Mouse (Mus musculus) testis, adult 2 months (tissue): Measurements from ENCODE around the gene Phf14. TPM values are rescaled to one million over a fixed set of nuclear protein-coding genes. Genes with fewer than 3 reads are reported as not detected.
A peak's percentile ranks its signal among the peaks of the same experiment; 100 is the strongest.
"Not testable (repeated sequence)": the region's sequence is repeated elsewhere in the genome, so short reads cannot be mapped to it uniquely, and the experiment has no call there.

ENCODE experiments used
- H3K27ac ChIP-seq: fragments of 200-500 bp; 2 replicates; pipeline ENCODE4 v1.5.1; 2012; ENCODE audit warnings: low read depth, low read length; ENCODE audit not compliant: control insufficient read depth, insufficient read depth
- H3K27me3 ChIP-seq: fragments of 200-500 bp; 2 replicates; pipeline ENCODE4 v1.6.1; 2012; ENCODE audit warnings: mild to moderate bottlenecking, low read length, moderate library complexity; ENCODE audit not compliant: control insufficient read depth, insufficient read depth
- H3K36me3 ChIP-seq: fragments of 200-500 bp; 2 replicates; pipeline ENCODE4 v1.6.1; 2012; ENCODE audit warnings: mild to moderate bottlenecking, low read length; ENCODE audit not compliant: control insufficient read depth, insufficient read depth
- H3K4me1 ChIP-seq: fragments of 200-500 bp; 2 replicates; pipeline ENCODE4 v1.6.1; 2012; ENCODE audit warnings: low read length; ENCODE audit not compliant: control insufficient read depth, insufficient read depth
- H3K4me3 ChIP-seq: fragments of 200-500 bp; 2 replicates; pipeline ENCODE4 v1.5.1; 2012; ENCODE audit warnings: low read depth, mild to moderate bottlenecking, low read length, moderate library complexity, mixed read lengths; ENCODE audit not compliant: control insufficient read depth
- CTCF ChIP-seq: fragments of 200-500 bp; IDR thresholded peaks from 2 replicates; pipeline ENCODE4 v1.5.1; 2012; ENCODE audit warnings: low read depth, mild to moderate bottlenecking, inconsistent platforms, low read length, moderate library complexity; ENCODE audit not compliant: control insufficient read depth, insufficient read depth, insufficient replicate concordance
- POLR2A ChIP-seq: fragments of 200-500 bp; IDR thresholded peaks from 2 replicates; pipeline ENCODE4 v1.6.1; 2012; ENCODE audit warnings: low read depth, mild to moderate bottlenecking, inconsistent platforms, low read length, moderate library complexity; ENCODE audit not compliant: control insufficient read depth
- polyA plus RNA-seq: library from polyadenylated mRNA; depleted of rRNA; stranded (reverse); fragments of >200 nt; gene quantifications from 2 replicates; pipeline ENCODE4 v1.2.3, GENCODE M21; 2012; rRNA removed

The Phf14 gene
- polyA plus RNA-seq, 1 experiment: 5.7 TPM

- Histone ChIP-seq H3K27ac (no peak overlapping the region), H3K27me3 (no peaks in the 10 kb centered on the region), H3K4me1 (no peaks in the 10 kb centered on the region), H3K36me3 (no peaks in the 10 kb centered on the region), H3K4me3 (no peak overlapping the region)
- TF ChIP-seq POLR2A (no peak), CTCF (no peak)
Observed at GRCm38 (mm10) chr6:12117819-12118570, 210.4 kb downstream of the Phf14 start.

DNA sequence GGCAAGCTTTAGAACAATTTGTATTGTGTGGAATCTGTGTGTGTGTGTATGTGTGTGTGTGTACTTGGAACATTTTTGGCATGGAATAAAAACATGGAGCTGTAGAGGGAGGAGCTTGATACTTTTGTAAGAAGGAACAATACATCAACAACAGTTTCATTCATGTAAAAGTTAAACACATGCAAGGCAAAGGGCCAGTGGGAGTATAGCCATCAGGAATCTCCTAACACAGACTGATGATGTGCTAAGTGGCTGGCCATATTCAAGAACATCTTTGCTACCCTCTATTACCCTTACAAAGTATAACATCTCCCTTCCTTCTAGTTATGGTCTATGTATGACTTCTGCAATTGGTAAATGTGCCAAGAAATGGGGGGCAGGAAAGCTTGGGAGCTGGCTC is 215.2 kb downstream of the Phf14 start:
- H3K27ac ChIP-seq: no peak overlapping the region

DNA sequence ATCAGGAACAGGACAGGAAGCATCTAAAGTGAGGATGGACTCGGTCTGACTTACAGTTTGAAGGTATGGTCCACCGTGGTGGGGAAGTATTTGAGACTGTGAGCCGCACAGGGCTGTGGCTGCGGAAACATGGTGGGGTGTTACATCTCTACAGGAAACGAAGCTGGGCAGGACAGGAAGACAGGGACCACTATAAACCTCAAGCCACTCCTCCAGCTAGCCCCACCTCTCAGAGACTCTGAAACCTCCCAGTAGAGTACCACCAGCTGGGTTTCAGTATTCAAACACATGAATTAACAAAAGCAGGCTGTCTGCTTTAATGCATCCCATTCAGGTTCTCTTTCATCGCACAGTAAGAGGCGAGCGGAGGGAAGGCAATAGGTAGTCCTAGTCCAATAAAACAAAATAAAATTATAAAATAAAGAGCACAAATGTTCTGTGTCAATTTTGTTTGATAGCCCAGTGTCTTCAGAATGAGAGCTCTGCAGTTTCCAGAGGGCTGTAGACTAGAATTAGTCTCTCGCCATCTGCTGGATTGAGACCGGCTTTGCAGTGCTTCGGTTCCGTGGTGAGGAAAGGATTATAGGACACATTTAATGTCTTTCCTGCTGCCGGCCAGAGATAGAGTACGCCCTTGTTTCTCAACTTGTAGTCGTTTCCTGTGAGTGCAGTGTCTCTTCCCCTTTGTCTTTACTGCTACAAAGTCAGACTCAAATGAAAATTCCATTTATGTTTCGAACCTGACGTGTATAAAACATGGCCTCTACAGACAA is 217.6 kb downstream of the Phf14 start:
- H3K27ac ChIP-seq: no peak overlapping the region
- no peaks in the 10 kb centered on the region for H3K4me1 ChIP-seq
- no peaks in the 10 kb centered on the region for H3K27me3 ChIP-seq
- H3K36me3 ChIP-seq: no peaks in the 10 kb centered on the region
- H3K4me3 ChIP-seq: peak overlapping the region; percentile 21; the same call in 1 of the 2 replicates
- no peak for TF ChIP-seq CTCF
- TF ChIP-seq POLR2A: no peak

More for the DNA sequence above, 215.2 kb downstream of the Phf14 start:
- H3K4me3 ChIP-seq: no peak overlapping the region
- H3K27me3 ChIP-seq: no peaks in the 10 kb centered on the region
- H3K36me3 ChIP-seq: no peaks in the 10 kb centered on the region
- TF ChIP-seq POLR2A (no peak), CTCF (no peak)
- no peaks in the 10 kb centered on the region for H3K4me1 ChIP-seq

GRCm38 (mm10) chr6:12126601-12127000 is 219.0 kb downstream of the Phf14 start:
- not testable (repeated sequence) for H3K36me3 ChIP-seq, H3K4me3 ChIP-seq, H3K27ac ChIP-seq, H3K4me1 ChIP-seq, H3K27me3 ChIP-seq

- Histone ChIP-seq H3K27me3 (no peaks in the 10 kb centered on the region), H3K36me3 (no peaks in the 10 kb centered on the region), H3K27ac (no peak overlapping the region), H3K4me1 (no peaks in the 10 kb centered on the region), H3K4me3 (no peak overlapping the region)
- no peak for TF ChIP-seq CTCF
- no peak for TF ChIP-seq POLR2A
Observed at GRCm38 (mm10) chr6:12127287-12127686, 219.7 kb downstream of the Phf14 start.

Other genes starting within 250 kb of the Phf14 start
- gene Ndufa4, start 312 bp upstream of the Phf14 start, polyA plus RNA-seq: 60.6 and 65.2 TPM in 2 replicates